Mouse (Mus musculus) liver, embryonic 14.5 days (tissue): ENCODE results near the gene Mdm2.

Experiments
- CTCF ChIP-seq: IDR thresholded peaks from 2 replicates; pipeline ENCODE4 v1.5.1; 2016; ENCODE audit warnings: antibody characterized with exemption, low read depth, control low read depth
- EP300 ChIP-seq: IDR thresholded peaks from 2 replicates; pipeline ENCODE4 v1.6.1; 2016; ENCODE audit warnings: antibody characterized with exemption, low read depth

DNA sequence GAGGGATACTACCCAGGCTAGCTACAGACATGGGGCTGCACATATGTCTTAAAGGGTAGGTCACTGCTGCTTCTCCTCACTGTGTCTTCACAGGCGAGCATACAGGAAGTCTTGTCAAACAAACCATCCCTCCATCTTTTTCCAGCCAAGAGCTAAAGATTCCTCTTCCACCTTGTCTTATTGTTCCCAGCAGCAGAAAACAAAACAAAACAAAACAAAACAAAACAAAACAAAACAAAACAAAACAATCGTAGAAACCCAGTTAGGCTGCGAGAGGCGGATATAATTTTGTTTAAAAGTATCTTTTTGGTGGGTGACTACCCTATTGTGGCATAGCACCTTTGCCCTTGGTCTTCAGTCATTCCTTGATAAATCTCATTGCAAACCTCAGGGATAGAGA lies 32.1 kb upstream of the Mdm2 start:
- TF ChIP-seq CTCF (no peak), EP300 (no peak)
